Mouse (Mus musculus) E14TG2a.4 (cell line): ENCODE results near the gene Idh1.

Experiments
- CTCF ChIP-seq: conservative IDR thresholded peaks from 2 replicates; pipeline ENCODE4 v1.5.1; 2014; ENCODE audit warnings: low read length
- NANOG ChIP-seq: IDR thresholded peaks from 2 replicates; pipeline ENCODE4 v1.6.1; 2014; ENCODE audit warnings: borderline replicate concordance, low read length, mixed read lengths
- POU5F1 ChIP-seq: IDR thresholded peaks from 2 replicates; pipeline ENCODE4 v1.6.1; 2014; ENCODE audit warnings: low read length, borderline replicate concordance

DNA sequence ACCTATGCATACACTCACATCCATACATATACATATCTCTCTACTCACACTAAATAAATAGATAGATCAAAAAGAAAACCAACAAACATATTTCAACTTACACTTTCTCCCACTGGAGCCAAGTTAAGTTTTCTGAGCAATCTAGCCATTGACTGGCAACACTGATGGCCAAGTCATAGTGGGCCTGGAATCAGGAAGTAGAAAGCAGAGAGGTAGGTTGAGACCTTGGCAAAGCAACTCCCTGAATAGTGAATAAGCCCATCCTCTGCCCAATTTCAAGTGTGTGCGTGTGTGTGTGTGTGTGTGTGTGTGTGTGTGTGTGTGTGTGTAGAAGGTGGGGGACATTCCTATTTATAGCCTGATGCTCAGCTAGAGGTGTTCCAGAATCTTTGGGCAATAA, 66.9 kb downstream of the Idh1 start, which contains the start of gene Gm28845:
- TF ChIP-seq CTCF (no peak), POU5F1 (no peak), NANOG (no peak)
